Mouse (Mus musculus) megakaryocyte, embryonic 14.5 days (primary cell): ENCODE measurements at regions not wholly inside any gene's neighbourhood (a gene's known extent, or its start where the extent isn't known, plus 50 kb on each side); places are given as distances from the start of the nearest gene placed in this dataset.

Experiments
- H3K27me3 ChIP-seq: replicated peaks from 2 replicates; pipeline ENCODE3; 2012; ENCODE audit warnings: inconsistent platforms
- H3K36me3 ChIP-seq: replicated peaks from 2 replicates; pipeline ENCODE3; 2012; ENCODE audit warnings: low read length, inconsistent platforms, mixed read lengths
- H3K4me1 ChIP-seq: 2 replicates; pipeline ENCODE4 v1.6.1; 2012; ENCODE audit warnings: inconsistent platforms
- H3K4me3 ChIP-seq: replicated peaks from 2 replicates; pipeline ENCODE3; 2012; ENCODE audit warnings: moderate library complexity, mild to moderate bottlenecking, inconsistent platforms
- H3K9me3 ChIP-seq: 2 replicates; pipeline ENCODE4 v1.6.1; 2012; ENCODE audit warnings: inconsistent platforms
- FLI1 ChIP-seq: IDR thresholded peaks from 2 replicates; pipeline ENCODE4 v1.6.1; 2012; ENCODE audit warnings: low read length, inconsistent platforms, mixed read lengths
- GATA1 ChIP-seq: IDR thresholded peaks from 3 replicates; pipeline ENCODE4 v1.6.1; 2012; ENCODE audit warnings: mixed read lengths, low read length, inconsistent platforms, borderline replicate concordance

DNA sequence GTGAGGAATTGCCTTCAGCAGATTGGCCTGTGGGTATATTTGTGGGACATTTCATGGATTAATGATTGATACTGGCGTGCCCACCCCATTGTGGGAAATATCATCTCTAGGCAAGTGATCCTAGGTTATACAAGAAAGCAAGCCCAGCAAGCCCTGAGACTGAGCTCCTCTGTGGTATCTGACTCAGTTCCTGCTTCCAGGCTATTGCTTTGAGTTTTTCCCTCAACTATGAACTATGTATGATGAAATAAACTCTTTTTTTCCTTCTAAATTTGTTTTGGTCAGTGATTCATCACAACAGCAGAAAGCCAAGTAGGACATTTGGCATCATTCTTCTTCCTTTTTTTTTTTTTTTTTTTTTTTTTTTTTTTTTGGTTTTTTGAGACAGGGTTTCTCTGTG, 119.8 kb downstream of the Tbr1 start:
- no peaks in the 10 kb centered on the region for H3K4me1 ChIP-seq
- no peaks in the 10 kb centered on the region for H3K27me3 ChIP-seq
- H3K4me3 ChIP-seq = no peak overlapping the region
- no peak for TF ChIP-seq FLI1
- TF ChIP-seq GATA1 = no peak
- no peaks in the 10 kb centered on the region for H3K36me3 ChIP-seq
- H3K9me3 ChIP-seq = no peaks in the 10 kb centered on the region

DNA sequence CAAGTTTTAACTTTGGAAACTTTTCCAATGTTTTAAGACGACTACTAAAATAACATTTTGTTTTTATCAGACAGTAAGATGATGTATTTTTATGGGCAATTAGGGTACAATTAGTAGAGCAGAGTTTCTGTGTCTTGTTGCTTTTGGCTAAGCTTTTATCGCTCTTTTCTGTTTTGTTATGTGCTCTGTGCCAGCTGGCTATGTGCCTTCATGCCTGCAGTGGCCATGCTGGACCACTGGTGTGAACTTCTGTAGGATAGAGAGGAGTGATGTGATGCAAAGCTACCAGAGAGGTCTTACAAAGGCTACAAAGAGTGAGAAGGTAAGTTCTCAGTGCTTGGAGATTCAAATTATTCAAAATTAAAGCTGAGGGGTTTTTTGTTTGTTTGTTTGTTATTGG, 108.0 kb upstream of the Slc4a10 start:
- Histone ChIP-seq H3K9me3 (no peaks in the 10 kb centered on the region), H3K4me1 (no peaks in the 10 kb centered on the region), H3K4me3 (no peak overlapping the region), H3K36me3 (no peaks in the 10 kb centered on the region), H3K27me3 (no peaks in the 10 kb centered on the region)
- no peak for TF ChIP-seq GATA1
- no peak for TF ChIP-seq FLI1

DNA sequence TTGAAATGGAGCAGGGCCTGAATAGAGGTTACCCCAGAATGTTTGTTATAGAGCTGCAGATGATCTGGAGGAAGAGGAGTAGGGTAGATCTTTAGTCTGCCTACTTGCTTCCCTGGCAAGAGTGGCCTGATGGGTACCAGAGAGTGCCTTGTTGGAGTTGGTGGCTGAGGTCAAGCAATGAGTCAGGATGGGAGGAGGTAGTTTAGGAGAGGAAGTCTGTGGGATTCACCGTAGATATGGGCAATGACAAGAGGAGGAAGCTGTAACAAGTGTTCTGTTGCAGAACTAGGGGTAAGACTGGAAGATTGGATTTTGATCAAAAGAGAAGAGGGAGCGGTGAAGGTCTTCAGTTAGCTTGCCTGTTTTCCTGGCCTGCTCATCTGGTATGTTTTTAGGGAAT, 80.3 kb upstream of the Slc4a10 start:
- Histone ChIP-seq H3K4me1 (peaks cover 12% of the 10 kb centered on the region), H3K27me3 (no peaks in the 10 kb centered on the region), H3K9me3 (no peaks in the 10 kb centered on the region), H3K36me3 (no peaks in the 10 kb centered on the region), H3K4me3 (no peak overlapping the region)
- TF ChIP-seq FLI1 = no peak
- TF ChIP-seq GATA1 = no peak

DNA sequence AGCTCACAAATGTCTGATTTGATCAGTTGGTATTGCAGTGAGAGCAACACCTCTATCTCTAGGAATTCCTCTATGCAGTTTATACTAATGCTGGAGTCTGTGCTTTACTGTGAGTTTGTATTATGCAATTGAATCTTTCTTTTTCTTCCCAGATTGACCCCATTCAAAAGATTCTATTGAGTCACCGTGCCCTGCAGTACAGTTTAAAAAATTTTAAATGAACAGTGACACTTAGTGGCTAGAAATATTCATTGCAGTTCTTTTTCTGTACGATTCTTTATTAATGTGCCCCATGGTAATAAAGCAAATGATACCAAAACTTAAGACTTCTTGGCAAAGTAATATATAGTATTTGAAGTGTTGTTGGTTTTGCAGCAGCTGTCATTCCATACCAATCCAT, 78.5 kb upstream of the Slc4a10 start:
- Histone ChIP-seq H3K9me3 (no peaks in the 10 kb centered on the region), H3K36me3 (no peaks in the 10 kb centered on the region), H3K4me1 (peaks cover 12% of the 10 kb centered on the region), H3K27me3 (no peaks in the 10 kb centered on the region), H3K4me3 (no peak overlapping the region)
- TF ChIP-seq GATA1 (no peak), FLI1 (no peak)

DNA sequence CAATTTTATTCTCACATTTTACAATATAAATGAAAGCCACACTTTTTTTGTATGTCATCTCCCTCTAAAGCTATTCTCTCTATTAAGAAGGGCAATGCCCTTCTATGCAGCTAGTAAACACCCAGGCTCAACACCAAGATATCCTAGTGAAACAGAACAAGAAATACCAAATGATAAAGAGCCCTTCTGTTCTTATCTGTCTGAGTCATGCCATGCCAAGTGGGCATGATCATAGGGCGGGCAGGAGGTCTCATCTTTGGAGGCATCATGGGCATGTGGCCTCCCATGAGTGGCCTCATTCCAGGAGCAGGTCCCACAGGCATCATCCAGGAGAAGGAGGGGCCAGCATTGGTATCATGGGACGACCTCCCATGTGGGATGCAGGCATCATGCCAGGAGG, 76.2 kb upstream of the Slc4a10 start:
- Histone ChIP-seq H3K4me1 (peaks cover 12% of the 10 kb centered on the region), H3K36me3 (no peaks in the 10 kb centered on the region), H3K27me3 (no peaks in the 10 kb centered on the region), H3K4me3 (peak overlapping the region; percentile 17), H3K9me3 (no peaks in the 10 kb centered on the region)
- TF ChIP-seq GATA1 = no peak

DNA sequence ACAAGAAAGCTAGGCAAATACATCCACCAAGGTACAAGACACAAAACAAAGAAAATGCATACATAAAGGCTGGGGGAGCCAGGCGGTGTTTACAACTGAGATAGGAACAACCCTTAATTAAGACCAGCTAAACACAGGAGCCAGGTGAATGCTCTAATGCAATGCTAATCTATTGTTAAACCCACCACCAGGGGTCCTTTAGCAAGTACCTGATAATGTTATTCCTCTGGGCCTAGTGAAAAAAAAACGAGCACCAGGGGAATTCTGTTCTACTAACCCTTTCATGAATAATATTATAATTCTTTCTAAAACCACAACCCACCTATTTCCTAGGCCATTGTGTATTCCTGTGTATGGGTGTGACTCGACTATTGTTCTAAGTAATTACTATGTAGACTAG, 61.5 kb upstream of the Slc4a10 start:
- H3K9me3 ChIP-seq = no peaks in the 10 kb centered on the region
- H3K4me1 ChIP-seq = no peaks in the 10 kb centered on the region
- H3K36me3 ChIP-seq = no peaks in the 10 kb centered on the region
- TF ChIP-seq FLI1 (no peak), GATA1 (no peak)
- H3K27me3 ChIP-seq = no peaks in the 10 kb centered on the region
- H3K4me3 ChIP-seq = no peak overlapping the region

DNA sequence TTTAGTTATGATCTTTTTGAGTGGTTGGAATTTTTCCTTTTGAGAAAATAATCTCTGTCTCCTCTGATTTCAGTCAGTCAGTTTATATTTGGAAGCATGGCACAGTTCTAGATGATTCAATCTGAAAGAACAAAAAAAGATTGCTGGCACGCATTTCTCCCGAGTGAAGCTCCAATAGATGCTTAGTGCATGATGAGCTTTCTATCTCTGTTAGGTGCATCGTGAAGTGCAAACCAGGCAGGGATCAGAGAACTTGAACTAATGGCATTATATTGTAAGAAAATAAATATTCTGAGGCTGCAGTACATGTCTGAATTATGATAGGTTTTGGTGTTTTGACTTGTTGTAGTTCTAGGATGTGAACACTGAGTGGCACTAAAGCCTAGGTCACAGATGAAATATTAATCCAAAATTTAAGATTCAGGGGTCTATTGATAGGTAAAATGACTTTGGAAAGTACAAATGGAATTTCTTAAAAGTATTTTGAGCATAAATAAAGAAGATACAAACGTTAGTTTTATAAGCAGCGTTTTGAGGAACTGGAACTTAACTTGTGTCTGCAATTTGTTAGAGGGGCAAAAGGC, 59.2 kb upstream of the Slc4a10 start:
- Histone ChIP-seq H3K9me3 (no peaks in the 10 kb centered on the region), H3K4me1 (no peaks in the 10 kb centered on the region), H3K4me3 (no peak overlapping the region), H3K27me3 (no peaks in the 10 kb centered on the region), H3K36me3 (no peaks in the 10 kb centered on the region)
- TF ChIP-seq GATA1 (no peak), FLI1 (no peak)
